Mouse (Mus musculus): ENCODE measurements at regions not wholly inside any gene's neighbourhood (a gene's known extent, or its start where the extent isn't known, plus 50 kb on each side); places are given as distances from the start of the nearest gene placed in this dataset.
A peak's percentile ranks its signal among the peaks of the same experiment; 100 is the strongest.

DNA sequence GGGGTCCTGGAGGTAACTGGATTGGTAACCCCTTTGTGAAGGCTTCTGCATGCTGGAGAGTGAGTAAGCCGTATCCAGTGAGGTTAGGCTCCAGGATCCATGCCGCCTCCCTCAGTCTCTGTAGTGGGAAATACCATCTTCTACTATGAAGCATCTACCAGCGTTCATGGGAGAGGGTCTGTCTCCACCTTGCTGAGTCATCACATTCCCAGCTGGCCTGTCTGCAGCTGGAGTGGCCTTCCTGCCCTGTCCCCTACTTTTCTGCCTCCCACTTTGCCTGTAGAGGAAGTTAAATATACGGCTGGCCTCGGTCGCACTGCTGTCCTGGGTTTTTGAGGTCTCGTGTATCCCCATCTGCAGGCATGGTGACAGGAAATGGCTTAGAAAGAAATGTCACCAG is 78.0 kb upstream of the Sec14l1 start:
- ATAC-seq (ENCODE audit: low FRiP score), result no peak
- Histone ChIP-seq H3K4me2 (no peak overlapping the region), H3K4me1 (replicated peaks) (peaks cover 41% of the 10 kb centered on the region), H3K27ac (no peak overlapping the region), H3K36me3 (no peaks in the 10 kb centered on the region), H3K9ac (no peak overlapping the region), H3K4me3 (no peak overlapping the region), H3K9me3 (no peaks in the 10 kb centered on the region), H3K27me3 (0 out of 2 replicates have a peak, but pooled peaks cover 6% of the 10 kb centered on the region)
- WGBS, result 80% methylated on average over 7 of the region's 7 CpGs

DNA sequence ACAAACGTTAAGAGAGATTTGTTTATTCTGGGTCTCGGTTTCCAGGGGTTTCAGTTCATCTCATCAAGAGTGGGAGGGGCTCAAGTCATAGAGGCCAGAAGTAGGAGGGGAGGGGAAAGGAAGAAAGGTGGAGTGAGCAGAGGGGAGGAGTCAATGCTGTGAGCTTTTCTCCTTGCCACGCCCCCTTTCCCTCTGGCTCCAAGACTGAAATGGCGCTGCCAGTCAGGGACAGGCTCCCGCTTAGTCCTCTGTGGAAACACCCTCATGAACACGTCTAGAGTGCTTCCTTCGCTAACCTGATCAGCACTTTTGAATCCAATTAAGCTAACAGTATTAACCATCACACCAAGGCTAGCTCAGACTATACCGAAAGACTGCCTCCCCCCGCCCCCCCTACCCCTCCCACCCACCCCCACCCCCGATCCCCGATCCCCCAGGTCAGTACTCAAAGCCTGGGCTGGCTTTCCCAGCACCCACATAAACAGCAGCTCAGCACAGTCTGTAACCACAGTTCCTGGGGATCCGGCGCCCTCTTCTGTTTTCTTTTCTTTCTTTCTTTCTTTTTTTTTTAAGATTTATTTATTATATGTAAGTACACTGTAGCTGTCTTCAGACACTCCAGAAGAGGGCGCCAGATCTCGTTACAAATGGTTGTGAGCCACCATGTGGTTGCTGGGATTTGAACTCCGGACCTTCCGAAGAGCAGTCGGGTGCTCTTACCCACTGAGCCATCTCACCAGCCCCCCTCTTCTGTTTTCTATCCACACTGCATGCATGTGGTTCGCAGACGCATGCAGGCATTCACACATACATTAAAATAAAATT is 76.5 kb upstream of the Sec14l1 start:
- ATAC-seq (ENCODE audit: low FRiP score), result no peak
- peaks cover 54% of the 10 kb centered on the region for H3K4me1 ChIP-seq (replicated peaks)
- H3K4me2 ChIP-seq, result no peak overlapping the region
- WGBS, result 45% methylated on average over 16 of the region's 20 CpGs
- no peaks in the 10 kb centered on the region for H3K9me3 ChIP-seq
- peaks cover 13% of the 10 kb centered on the region; the same call in 1 of the 2 replicates for H3K27me3 ChIP-seq
- H3K27ac ChIP-seq, result no peak overlapping the region
- H3K9ac ChIP-seq, result no peak overlapping the region
- H3K4me3 ChIP-seq, result no peak overlapping the region
- H3K36me3 ChIP-seq, result no peaks in the 10 kb centered on the region

DNA sequence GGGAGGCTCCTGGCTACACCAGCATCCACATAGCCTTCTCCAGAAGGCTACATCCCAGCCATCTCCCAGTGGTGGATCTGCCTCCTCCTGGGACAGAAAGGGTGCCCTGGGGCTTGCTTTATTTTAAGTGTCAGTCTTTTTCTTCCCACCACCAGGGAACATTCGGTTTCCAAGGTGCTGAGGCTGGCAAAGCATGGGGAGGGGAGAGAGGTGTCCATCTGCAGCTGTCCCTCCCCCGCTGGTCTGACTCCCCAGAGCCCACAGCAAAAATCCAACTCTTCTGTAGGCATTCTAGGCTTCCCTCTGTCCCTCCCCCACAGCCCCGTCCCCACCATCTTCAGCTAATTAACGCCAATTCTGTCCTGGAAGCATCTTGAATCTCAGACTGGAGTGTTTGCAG is 74.1 kb upstream of the Sec14l1 start:
- Histone ChIP-seq H3K27me3 (peaks cover 13% of the 10 kb centered on the region; the same call in 1 of the 2 replicates), H3K9ac (peak overlapping the region; percentile 24; the same call in 1 of the 2 replicates), H3K4me2 (no peak overlapping the region), H3K36me3 (no peaks in the 10 kb centered on the region), H3K4me3 (no peak overlapping the region), H3K9me3 (no peaks in the 10 kb centered on the region), H3K4me1 (replicated peaks) (peaks cover 47% of the 10 kb centered on the region), H3K27ac (no peak overlapping the region)
- WGBS, result 14% methylated on average over 4 of the region's 4 CpGs
- ATAC-seq (ENCODE audit: low FRiP score), result no peak

DNA sequence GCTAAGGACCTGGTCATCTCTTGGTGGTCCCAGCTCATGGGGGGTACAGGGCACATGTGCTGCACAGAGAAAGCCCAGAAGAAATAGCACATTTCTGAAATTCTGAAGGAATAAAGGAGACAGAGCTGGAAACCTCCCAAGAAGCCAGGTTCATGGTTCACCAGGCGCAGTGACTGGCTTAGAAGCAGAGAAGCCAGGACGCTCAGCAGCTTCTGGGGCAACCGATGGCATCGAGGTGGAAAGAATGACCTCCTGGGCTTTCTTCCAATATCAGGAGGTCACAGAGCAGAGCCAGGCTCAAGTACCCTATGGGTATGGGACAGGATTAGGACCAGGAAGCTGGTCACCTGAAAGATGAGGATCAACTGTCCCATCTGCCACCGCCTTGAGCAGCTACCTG is 72.6 kb upstream of the Sec14l1 start:
- H3K4me2 ChIP-seq, result no peak overlapping the region
- no peaks in the 10 kb centered on the region for H3K9me3 ChIP-seq
- H3K4me3 ChIP-seq, result no peak overlapping the region
- no peaks in the 10 kb centered on the region for H3K36me3 ChIP-seq
- 80% methylated on average over 5 of the region's 5 CpGs for WGBS
- H3K9ac ChIP-seq, result peak overlapping the region; percentile 24; the same call in 1 of the 2 replicates
- H3K4me1 ChIP-seq (replicated peaks), result peaks cover 42% of the 10 kb centered on the region
- no peak for ATAC-seq (ENCODE audit: low FRiP score)
- H3K27me3 ChIP-seq, result peaks cover 9% of the 10 kb centered on the region; the same call in 1 of the 2 replicates
- no peak overlapping the region for H3K27ac ChIP-seq

DNA sequence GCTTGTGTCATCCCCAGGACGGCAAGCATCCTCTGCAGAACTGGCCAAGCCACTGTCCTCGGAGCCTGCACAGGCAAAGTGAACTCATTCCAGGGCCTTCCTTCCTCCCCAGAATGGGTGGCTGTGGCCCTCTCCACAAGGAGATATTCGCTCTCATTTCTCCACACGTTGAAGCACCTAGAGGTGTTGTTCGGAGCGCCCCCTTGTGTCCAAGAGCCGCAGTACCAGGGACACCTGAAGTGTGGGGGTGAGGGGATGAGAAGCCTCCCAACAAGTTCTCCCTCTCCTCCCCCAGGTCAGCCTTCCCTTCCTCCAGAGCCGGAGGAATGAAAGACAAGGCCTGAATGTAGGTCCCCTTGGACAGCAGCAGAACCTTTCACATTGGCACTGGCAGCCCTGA is 71.4 kb upstream of the Sec14l1 start:
- peak overlapping the region; percentile 56; the same call in 1 of the 2 replicates for H3K27ac ChIP-seq
- no peak for ATAC-seq (ENCODE audit: low FRiP score)
- no peak overlapping the region for H3K4me2 ChIP-seq
- no peaks in the 10 kb centered on the region for H3K9me3 ChIP-seq
- WGBS, result 9% methylated on average over 8 of the region's 8 CpGs
- peak overlapping the region; percentile 21; the same call in 1 of the 2 replicates for H3K9ac ChIP-seq
- H3K36me3 ChIP-seq, result no peaks in the 10 kb centered on the region
- peaks cover 9% of the 10 kb centered on the region; the same call in 1 of the 2 replicates for H3K27me3 ChIP-seq
- H3K4me1 ChIP-seq (replicated peaks), result peaks cover 49% of the 10 kb centered on the region
- H3K4me3 ChIP-seq, result no peak overlapping the region

DNA sequence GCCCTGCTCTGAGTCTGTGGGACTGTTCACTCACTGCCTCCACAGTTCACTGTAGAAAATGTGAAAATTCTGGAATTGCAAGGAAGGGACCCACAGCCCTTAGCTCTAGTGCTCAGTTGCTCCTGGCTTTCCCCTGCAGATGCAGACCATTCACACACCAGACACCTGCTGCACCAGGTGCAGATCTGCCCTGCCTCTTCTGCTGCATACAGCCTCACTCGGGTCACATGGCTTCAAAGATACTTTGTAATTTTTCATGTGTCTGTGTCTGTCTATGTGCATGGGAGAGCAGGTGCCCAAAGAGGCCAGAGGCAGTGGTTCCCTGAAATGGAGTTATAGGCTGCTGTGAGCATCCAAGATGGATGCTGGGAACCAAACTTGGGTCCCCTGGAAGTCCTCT is 70.2 kb upstream of the Sec14l1 start:
- no peak overlapping the region for H3K4me2 ChIP-seq
- peaks cover 9% of the 10 kb centered on the region; the same call in 1 of the 2 replicates for H3K27me3 ChIP-seq
- no peaks in the 10 kb centered on the region for H3K9me3 ChIP-seq
- H3K27ac ChIP-seq, result no peak overlapping the region
- H3K9ac ChIP-seq, result no peak overlapping the region
- peaks cover 48% of the 10 kb centered on the region for H3K4me1 ChIP-seq (replicated peaks)
- H3K4me3 ChIP-seq, result no peak overlapping the region
- no peak for ATAC-seq (ENCODE audit: low FRiP score)
- 86% methylated on average over 1 of the region's 1 CpGs for WGBS
- no peaks in the 10 kb centered on the region for H3K36me3 ChIP-seq

DNA sequence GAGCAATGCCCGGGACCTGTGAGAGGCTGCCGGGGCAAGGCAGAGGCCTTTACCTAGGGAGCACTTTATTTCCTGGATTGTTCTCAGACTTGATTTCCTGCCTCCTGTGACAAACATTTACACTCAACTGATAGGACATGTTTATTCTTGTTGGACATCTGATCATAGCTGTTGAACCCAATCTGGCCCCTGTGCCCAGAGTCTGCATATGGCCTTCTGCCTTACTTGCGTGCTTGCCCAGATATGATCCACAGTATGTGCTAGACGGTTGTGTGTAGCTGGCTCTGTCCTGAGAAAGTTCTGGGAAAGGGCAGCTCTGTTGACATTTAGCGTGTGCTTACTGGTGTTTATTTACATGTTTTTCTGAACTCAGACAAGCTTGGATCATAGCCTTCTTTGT is 68.3 kb upstream of the Sec14l1 start:
- Histone ChIP-seq H3K4me3 (no peak overlapping the region), H3K4me2 (no peak overlapping the region), H3K36me3 (no peaks in the 10 kb centered on the region), H3K4me1 (replicated peaks) (peaks cover 35% of the 10 kb centered on the region), H3K9me3 (no peaks in the 10 kb centered on the region), H3K27me3 (peaks cover 7% of the 10 kb centered on the region; the same call in 1 of the 2 replicates), H3K27ac (peak overlapping the region; percentile 86), H3K9ac (no peak overlapping the region)
- ATAC-seq (ENCODE audit: low FRiP score), result no peak
- WGBS, result 87% methylated on average over 5 of the region's 5 CpGs

DNA sequence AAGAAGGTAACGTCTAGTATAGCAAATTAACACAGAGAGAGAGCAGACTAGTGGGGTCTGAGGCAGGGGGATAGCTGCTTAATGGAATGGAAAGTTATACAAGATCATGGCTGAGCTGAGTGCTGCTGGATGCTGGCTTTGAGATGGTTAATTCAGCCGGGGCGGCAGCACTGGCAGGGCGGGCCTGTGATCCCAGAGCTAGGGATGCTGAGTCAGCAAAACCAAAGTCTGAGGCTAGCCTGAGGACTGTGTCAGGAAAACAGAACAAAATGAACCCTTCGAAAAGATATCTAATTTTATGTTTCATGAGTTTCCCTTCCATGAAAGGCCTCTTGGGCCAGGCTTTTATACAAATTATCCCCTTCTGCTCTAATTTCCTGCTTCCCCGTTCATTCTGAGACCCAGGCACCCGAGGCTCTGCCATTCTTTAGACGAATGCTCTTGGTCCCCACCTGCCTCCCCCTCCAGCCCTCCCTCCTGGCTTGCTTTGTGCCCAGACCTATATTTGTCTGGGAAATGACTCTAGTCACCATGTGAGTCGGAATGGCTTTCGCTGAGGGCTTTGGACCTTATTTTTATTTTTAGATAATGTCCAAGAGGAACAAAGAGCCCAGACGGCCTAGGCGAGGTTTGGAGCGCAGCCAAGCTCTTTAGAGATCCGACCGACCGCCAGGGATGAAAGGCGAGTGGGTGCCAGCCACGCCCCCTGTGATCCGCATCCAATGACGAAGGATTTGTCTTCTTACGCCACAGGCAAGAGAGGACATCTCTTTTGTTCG is 67.6 kb upstream of the Sec14l1 start:
- Histone ChIP-seq H3K36me3 (no peaks in the 10 kb centered on the region), H3K9ac (no peak overlapping the region), H3K9me3 (no peaks in the 10 kb centered on the region), H3K4me3 (no peak overlapping the region), H3K4me2 (peak overlapping the region; percentile 35; the same call in 1 of the 2 replicates), H3K4me1 (replicated peaks) (peaks cover 28% of the 10 kb centered on the region), H3K27me3 (peaks cover 6% of the 10 kb centered on the region; the same call in 1 of the 2 replicates), H3K27ac (peak overlapping the region; percentile 86)
- WGBS, result 12% methylated on average over 22 of the region's 22 CpGs
- peak; percentile 62 for ATAC-seq (ENCODE audit: low FRiP score)

DNA sequence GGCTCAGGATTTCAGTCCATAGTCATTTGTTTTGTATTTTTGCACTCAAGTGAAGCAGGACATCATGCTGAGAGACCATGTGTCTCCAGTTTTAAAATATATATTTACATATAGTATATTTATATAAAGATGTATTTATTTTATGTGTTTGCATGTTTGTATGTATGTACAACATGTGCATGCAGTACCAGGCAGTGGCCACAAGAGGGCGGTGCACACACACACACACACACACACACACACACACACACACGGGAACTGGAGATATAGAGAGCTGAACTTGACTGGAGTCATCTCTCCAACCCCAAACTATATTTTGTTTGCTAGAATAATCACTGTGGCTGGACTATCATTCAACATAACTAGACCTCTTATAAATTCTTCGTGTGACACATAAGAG is 66.1 kb upstream of the Sec14l1 start:
- no peak overlapping the region for H3K27ac ChIP-seq
- no peaks in the 10 kb centered on the region for H3K36me3 ChIP-seq
- WGBS, result 84% methylated on average over 3 of the region's 3 CpGs
- no peaks in the 10 kb centered on the region for H3K27me3 ChIP-seq
- H3K9me3 ChIP-seq, result no peaks in the 10 kb centered on the region
- no peak overlapping the region for H3K4me3 ChIP-seq
- no peak overlapping the region for H3K9ac ChIP-seq
- peaks cover 18% of the 10 kb centered on the region for H3K4me1 ChIP-seq (replicated peaks)
- no peak for ATAC-seq (ENCODE audit: low FRiP score)
- H3K4me2 ChIP-seq, result no peak overlapping the region

DNA sequence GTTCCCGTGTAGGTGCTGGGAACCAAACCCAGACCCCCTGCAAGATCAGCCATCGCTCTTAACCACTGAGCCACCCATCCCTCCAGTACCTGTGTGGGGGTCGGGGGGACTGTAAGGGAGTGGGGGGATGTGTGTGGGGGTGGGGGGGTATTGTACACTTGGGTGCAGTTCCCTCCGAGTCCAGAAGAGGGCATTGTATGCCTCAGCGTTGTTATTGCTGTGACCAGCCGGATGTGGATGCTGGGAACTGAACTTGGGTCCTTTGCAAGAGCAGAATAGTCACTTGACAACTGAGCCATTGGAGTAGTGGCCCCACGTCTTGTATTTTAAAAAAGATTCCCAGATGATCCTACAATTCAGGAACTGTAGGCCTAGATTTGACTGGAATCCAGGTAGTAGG is 64.2 kb upstream of the Sec14l1 start:
- Histone ChIP-seq H3K27ac (no peak overlapping the region), H3K9me3 (no peaks in the 10 kb centered on the region), H3K4me2 (no peak overlapping the region), H3K27me3 (no peaks in the 10 kb centered on the region), H3K4me1 (replicated peaks) (peaks cover 25% of the 10 kb centered on the region), H3K9ac (no peak overlapping the region), H3K4me3 (no peak overlapping the region), H3K36me3 (no peaks in the 10 kb centered on the region)
- WGBS, result 90% methylated on average over 7 of the region's 7 CpGs
- no peak for ATAC-seq (ENCODE audit: low FRiP score)

DNA sequence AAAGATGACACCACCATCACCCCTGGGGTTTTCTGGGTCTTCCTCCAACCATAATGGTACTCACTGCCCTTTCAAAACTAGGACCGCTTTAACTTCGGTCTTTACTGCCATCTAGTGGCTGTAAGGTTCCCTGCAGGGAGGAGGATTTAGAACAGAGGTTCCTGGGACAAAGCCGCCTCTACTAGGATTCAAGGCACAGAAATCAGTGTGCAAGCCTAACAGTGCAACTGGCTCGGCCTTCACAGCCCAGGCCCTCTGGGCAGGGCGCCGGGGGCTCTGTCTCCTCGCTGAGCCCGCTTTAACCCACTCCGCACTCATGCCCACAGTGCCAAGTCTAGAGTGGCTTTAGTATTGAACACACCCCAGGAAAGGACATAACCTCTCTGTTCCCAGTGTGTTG is 58.0 kb upstream of the Sec14l1 start:
- no peaks in the 10 kb centered on the region for H3K9me3 ChIP-seq
- 14% methylated on average over 9 of the region's 9 CpGs for WGBS
- peaks cover 39% of the 10 kb centered on the region for H3K4me1 ChIP-seq (replicated peaks)
- H3K27ac ChIP-seq, result peak overlapping the region; percentile 71
- peak overlapping the region; percentile 59; the same call in 1 of the 2 replicates for H3K9ac ChIP-seq
- ATAC-seq (ENCODE audit: low FRiP score), result peak; percentile 68
- peaks cover 6% of the 10 kb centered on the region; the same call in 1 of the 2 replicates for H3K27me3 ChIP-seq
- no peaks in the 10 kb centered on the region for H3K36me3 ChIP-seq
- 0 out of 2 replicates have a peak overlapping the region, but pooled peaks have one; percentile 20 for H3K4me2 ChIP-seq
- no peak overlapping the region for H3K4me3 ChIP-seq

DNA sequence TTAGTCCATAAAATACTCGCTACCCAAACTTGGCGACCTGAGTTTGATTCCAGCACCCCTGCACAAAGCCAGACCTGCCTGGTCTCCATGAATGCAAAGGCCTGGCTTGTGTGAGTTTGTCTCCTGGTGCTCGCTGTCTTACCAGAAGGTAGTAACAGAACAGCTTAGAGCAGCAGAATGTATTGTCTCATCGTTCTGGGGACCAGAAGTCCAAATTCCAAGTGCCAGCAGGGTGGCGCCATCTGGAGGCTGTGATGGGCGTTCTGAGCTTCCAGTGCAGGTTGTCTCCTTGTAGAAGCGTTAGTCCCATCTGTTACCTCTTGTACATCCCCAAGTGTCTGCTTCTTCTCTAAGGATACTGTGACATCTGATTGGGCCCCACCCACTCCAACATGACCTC is 57.5 kb upstream of the Sec14l1 start:
- Histone ChIP-seq H3K4me2 (no peak overlapping the region), H3K9ac (0 out of 2 replicates have a peak overlapping the region, but pooled peaks have one; percentile 59), H3K4me3 (no peak overlapping the region), H3K4me1 (replicated peaks) (peaks cover 39% of the 10 kb centered on the region), H3K9me3 (no peaks in the 10 kb centered on the region), H3K36me3 (no peaks in the 10 kb centered on the region), H3K27me3 (peaks cover 6% of the 10 kb centered on the region; the same call in 1 of the 2 replicates), H3K27ac (peak overlapping the region; percentile 71)
- ATAC-seq (ENCODE audit: low FRiP score), result no peak
- 38% methylated on average over 7 of the region's 7 CpGs for WGBS

Measured in hindbrain, embryonic 13.5 days (tissue).